Mouse (Mus musculus) lung, adult 2 months (tissue): ENCODE measurements around the gene Paip2b.

ENCODE experiments used
- CTCF ChIP-seq: fragments of 200-500 bp; IDR thresholded peaks from 2 replicates; pipeline ENCODE4 v1.5.1; 2011; ENCODE audit warnings: mild to moderate bottlenecking, low read length, control low read depth; ENCODE audit not compliant: insufficient read depth
- POLR2A ChIP-seq: fragments of 200-500 bp; IDR thresholded peaks from 2 replicates; pipeline ENCODE4 v1.6.1; 2011; ENCODE audit warnings: low read depth, mild to moderate bottlenecking, control low read depth, low read length, borderline replicate concordance; ENCODE audit errors: extremely low read depth

- no peak for TF ChIP-seq POLR2A
- no peak for TF ChIP-seq CTCF
Observed at GRCm38 (mm10) chr6:83818996-83819395, 12.5 kb downstream of the Paip2b start.
